In genomic region chr19:32210099-32210449, GRCm38 (mm10) we compare ENCODE assay signal across 8 mouse cellular contexts.
DNase-seq lines count a peak whose midpoint lies in the region; ATAC-seq lines count a peak whose summit lies in the region.

No protein-coding gene starts in this region.

- peak; percentile 27 to 33 for DNase-seq in cerebellum, adult 18-20 months
- DNase-seq in cerebellum, postnatal 4 days (ENCODE audit: low spot score in 2 of 2): no peak
- DNase-seq in brain, adult 2 months (ENCODE audit: low read depth, low spot score): peak; percentile 33
- no peak for DNase-seq in hindbrain, embryonic 11.5 days (ENCODE audit: low spot score)
- DNase-seq in ovary, postnatal 10 days (ENCODE audit: low spot score): no peak
- DNase-seq in left cerebral cortex, adult 11 months (ENCODE audit: low spot score): no peak

- H3K9ac ChIP-seq in hindbrain, embryonic 11.5 days (ENCODE audit: low read depth, low read length): no peak overlapping the region
- peak overlapping the region; percentile 79 for H3K9ac ChIP-seq in liver, embryonic 12.5 days

- H3K4me1 ChIP-seq in hindbrain, embryonic 11.5 days (replicated peaks; ENCODE audit: control insufficient read depth, insufficient read depth, low read length): no peaks in the 10 kb centered on the region
- peaks cover 36% of the 10 kb centered on the region for H3K4me1 ChIP-seq in liver, embryonic 12.5 days

- no peaks in the 10 kb centered on the region for H3K27me3 ChIP-seq in hindbrain, embryonic 11.5 days (ENCODE audit: control insufficient read depth, insufficient read depth, low read length)
- H3K27me3 ChIP-seq in liver, embryonic 12.5 days (replicated peaks): no peaks in the 10 kb centered on the region

- no peak for ATAC-seq in hindbrain, embryonic 11.5 days (ENCODE audit: low FRiP score)
- ATAC-seq in liver, embryonic 12.5 days: no peak
- 0 out of 2 replicates have a peak, but pooled peaks have one; percentile 2 for ATAC-seq in monocyte, adult 5-6 weeks (replicated peaks; ENCODE audit: insufficient number of reproducible peaks, low FRiP score, low TSS enrichment, poor library complexity, severe bottlenecking)

- no peaks in the 10 kb centered on the region for H3K36me3 ChIP-seq in hindbrain, embryonic 11.5 days (ENCODE audit: control insufficient read depth, insufficient read depth, low read length)
- peaks cover 8% of the 10 kb centered on the region; the same call in 1 of the 2 replicates for H3K36me3 ChIP-seq in liver, embryonic 12.5 days

- peak overlapping the region; percentile 36; the same call in 1 of the 2 replicates for H3K4me2 ChIP-seq in hindbrain, embryonic 11.5 days (replicated peaks; ENCODE audit: low read depth, low read length)
- H3K4me2 ChIP-seq in liver, embryonic 12.5 days: peak overlapping the region; percentile 97

- H3K9me3 ChIP-seq in hindbrain, embryonic 11.5 days (ENCODE audit: control insufficient read depth, low read length): no peaks in the 10 kb centered on the region
- H3K9me3 ChIP-seq in liver, embryonic 12.5 days (replicated peaks): no peaks in the 10 kb centered on the region

- WGBS in hindbrain, embryonic 11.5 days: 25% methylated on average over 5 of the region's 5 CpGs
- 15% methylated on average over 5 of the region's 5 CpGs for WGBS in liver, embryonic 12.5 days (ENCODE audit: insufficient replicate concordance)

- H3K4me3 ChIP-seq in hindbrain, embryonic 11.5 days (ENCODE audit: low read depth, low read length): peak overlapping the region; percentile 18; the same call in 1 of the 2 replicates
- H3K4me3 ChIP-seq in liver, embryonic 12.5 days: peak overlapping the region; percentile 69

- no peak overlapping the region for H3K27ac ChIP-seq in hindbrain, embryonic 11.5 days (ENCODE audit: low read depth, low read length)
- H3K27ac ChIP-seq in liver, embryonic 12.5 days: peak overlapping the region; percentile 80

Comparison
In these comparisons a context has a peak if more than half of its experiments do, and no peak if none do; other contexts are left out.
1. DNase-seq: peak in cerebellum, adult 18-20 months (2 of 2) and brain, adult 2 months (single experiment); none in cerebellum, postnatal 4 days (0 of 2), hindbrain, embryonic 11.5 days (single experiment), ovary, postnatal 10 days (single experiment) and left cerebral cortex, adult 11 months (single experiment).